Mouse (Mus musculus) A20 (cell line): ENCODE measurements around the gene Dhrs11.
"Not testable (repeated sequence)": the region's sequence is repeated elsewhere in the genome, so short reads cannot be mapped to it uniquely, and the experiment has no call there.

Experiments used
- DNase-seq: peaks from one replicate; pipeline ENCODE4 v3.0.0-alpha.2; 2011; ENCODE audit warnings: low read depth, low spot score

Gene Dhrs11

GRCm38 (mm10) chr11:84828516-84829399, at the start of gene Dhrs11:
Dhrs11 (minus strand) TSS chr11:84828994.
- peak; percentile 93 for DNase-seq

GRCm38 (mm10) chr11:84876020-84876419, 47.2 kb upstream of the Dhrs11 start:
- not testable (repeated sequence) for DNase-seq

GRCm38 (mm10) chr11:84873042-84873833, 44.4 kb upstream of the Dhrs11 start:
- DNase-seq = peak; percentile 43

- DNase-seq = no peak
Measured at GRCm38 (mm10) chr11:84871548-84872069, 42.8 kb upstream of the Dhrs11 start.

GRCm38 (mm10) chr11:84871046-84871445, 42.3 kb upstream of the Dhrs11 start:
- no peak for DNase-seq

GRCm38 (mm10) chr11:84870337-84871043, 41.7 kb upstream of the Dhrs11 start, which contains the start of gene Ggnbp2:
Ggnbp2 (minus strand) TSS chr11:84870817.
- peak; percentile 94 for DNase-seq

- peak; percentile 95 for DNase-seq
Measured at GRCm38 (mm10) chr11:84869537-84870232, 40.9 kb upstream of the Dhrs11 start.

- peak; percentile 65 for DNase-seq
Measured at GRCm38 (mm10) chr11:84868786-84869259, 40.0 kb upstream of the Dhrs11 start.

GRCm38 (mm10) chr11:84867586-84867985, 38.8 kb upstream of the Dhrs11 start:
- peak; percentile 18 for DNase-seq

- DNase-seq = no peak
Measured at GRCm38 (mm10) chr11:84865268-84865667, 36.5 kb upstream of the Dhrs11 start.

- DNase-seq = no peak
Measured at GRCm38 (mm10) chr11:84855285-84855684, 26.5 kb upstream of the Dhrs11 start.

- no peak for DNase-seq
Measured at GRCm38 (mm10) chr11:84847475-84848090, 18.8 kb upstream of the Dhrs11 start.

- DNase-seq = no peak
Measured at GRCm38 (mm10) chr11:84846741-84847474, 18.1 kb upstream of the Dhrs11 start.

- DNase-seq = no peak
Measured at GRCm38 (mm10) chr11:84839330-84839729, 10.5 kb upstream of the Dhrs11 start.

GRCm38 (mm10) chr11:84829495-84829894, 701 bp upstream of the Dhrs11 start:
- not testable (repeated sequence) for DNase-seq

- peak; percentile 53 for DNase-seq
Measured at GRCm38 (mm10) chr11:84827901-84828503, 792 bp downstream of the Dhrs11 start.

GRCm38 (mm10) chr11:84827492-84827891, 1.3 kb downstream of the Dhrs11 start:
- no peak for DNase-seq

- no peak for DNase-seq
Measured at GRCm38 (mm10) chr11:84826185-84826584, 2.6 kb downstream of the Dhrs11 start.

GRCm38 (mm10) chr11:84825261-84825807, 3.5 kb downstream of the Dhrs11 start:
- no peak for DNase-seq
